Mouse (Mus musculus): ENCODE measurements around the gene Tmtc1.

DNA sequence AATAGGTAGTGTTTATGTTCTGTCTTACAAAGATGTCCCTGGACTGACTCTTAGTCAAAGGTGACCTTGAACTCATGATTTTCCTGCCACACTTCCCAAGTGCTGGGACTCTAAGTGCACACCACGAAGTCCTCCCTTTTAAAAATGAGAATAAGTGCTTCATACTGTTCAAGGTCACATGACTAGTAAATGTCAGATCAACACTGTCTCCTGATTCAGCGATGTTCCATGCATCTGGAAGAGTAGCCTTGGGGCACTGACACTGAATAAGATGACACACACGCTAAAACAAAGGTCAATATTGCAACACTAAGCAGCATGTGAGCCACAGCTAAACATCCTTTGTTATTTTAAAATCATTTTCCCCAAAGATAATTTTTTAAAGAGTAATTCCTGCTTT, 139.0 kb downstream of the Tmtc1 start:
- TF ChIP-seq POLR2A (IDR thresholded peaks at IDR 0.05; ENCODE audit: low read depth, low read length) = no peak
- TF ChIP-seq CTCF (IDR thresholded peaks at IDR 0.05; ENCODE audit: borderline replicate concordance, insufficient read depth, low read length) = no peak

Measured in embryonic fibroblast, embryonic 13.5 days (primary cell).